Comparison of ENCODE assay signal across 20 mouse cellular contexts in the genomic region with DNA sequence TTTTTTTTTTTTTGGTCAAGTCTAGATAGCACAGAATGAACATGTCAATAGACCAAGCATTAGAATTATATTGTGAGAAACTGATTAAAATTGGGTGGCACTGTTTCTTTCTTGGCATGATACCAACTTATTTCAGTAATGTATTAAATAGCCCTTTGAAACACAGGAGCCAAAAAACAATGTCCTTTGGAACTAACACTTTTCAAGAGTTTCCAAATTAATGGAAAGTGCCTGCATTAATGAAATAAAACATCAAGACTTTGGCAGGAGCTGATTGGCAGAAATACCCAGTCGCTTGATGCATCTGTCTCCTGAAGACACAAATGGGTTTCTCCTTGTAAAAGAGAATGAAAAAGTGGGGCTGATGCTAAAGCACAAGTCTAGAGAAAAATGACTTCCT.
DNase-seq lines count a peak whose midpoint lies in the region; ATAC-seq and TF ChIP-seq lines count a peak whose summit lies in the region.
"Had no signal": no experiment of that assay in that cellular context is flagged by ENCODE, and none has a peak within 500 bp of the region (broad histone marks: within the 10 kb centered on the region; RNA-seq: fewer than 3 reads in every experiment).

No protein-coding gene starts in this region.

- H3K9me3 ChIP-seq in forebrain, embryonic 14.5 days (replicated peaks; ENCODE audit: control insufficient read depth, low read length) = no peaks in the 10 kb centered on the region
- H3K9me3 ChIP-seq in forebrain, embryonic 15.5 days = no peaks in the 10 kb centered on the region
- H3K9me3 ChIP-seq in limb, embryonic 10.5 days (replicated peaks) = no peaks in the 10 kb centered on the region

- no peak for TF ChIP-seq CTCF in brain, embryonic 14.5 days (IDR thresholded peaks at IDR 0.05; ENCODE audit: borderline replicate concordance, extremely low read depth, insufficient read depth, insufficient read length)

- no peak overlapping the region for H3K4me2 ChIP-seq in forebrain, embryonic 14.5 days (ENCODE audit: low read length)
- no peak overlapping the region for H3K4me2 ChIP-seq in forebrain, embryonic 15.5 days (replicated peaks)

- TF ChIP-seq POLR2A in brain, embryonic 14.5 days (IDR thresholded peaks at IDR 0.05; ENCODE audit: borderline replicate concordance, extremely low read depth, insufficient read depth, insufficient read length, poor library complexity, severe bottlenecking) = no peak

- 35% methylated on average over 1 of the region's 1 CpGs for WGBS in forebrain, embryonic 14.5 days
- 30% methylated on average over 1 of the region's 1 CpGs for WGBS in forebrain, embryonic 15.5 days
- WGBS in limb, embryonic 10.5 days = 91% methylated on average over 1 of the region's 1 CpGs

- H3K4me3 ChIP-seq in forebrain, embryonic 14.5 days (ENCODE audit: low read depth, low read length) = no peak overlapping the region
- no peak overlapping the region for H3K4me3 ChIP-seq in forebrain, embryonic 15.5 days
- H3K4me3 ChIP-seq in limb, embryonic 10.5 days = no peak overlapping the region

- DNase-seq in forebrain, embryonic 14.5 days (ENCODE audit: low spot score) = peak; percentile 66
- DNase-seq in brain, embryonic 14.5 days (ENCODE audit: low read depth) = peak; percentile 69
- no peak for DNase-seq in limb, embryonic 10.5 days (ENCODE audit: low spot score)
- DNase-seq: adrenal gland, adult 2 months; adrenal gland, adult 8-10 months; adrenal gland, postnatal 10 days; adrenal gland, postnatal 14 days; adrenal gland, postnatal 25 days; adrenal gland, postnatal 36 days; B cell, adult 2 months; cerebellum, adult 11 months; cerebellum, adult 11-12 months; cerebellum, adult 18-20 months; cerebellum, adult 2 months had no signal

- H3K27me3 ChIP-seq in forebrain, embryonic 14.5 days (replicated peaks; ENCODE audit: control insufficient read depth, insufficient read depth, low read length) = no peaks in the 10 kb centered on the region
- no peaks in the 10 kb centered on the region for H3K27me3 ChIP-seq in forebrain, embryonic 15.5 days
- no peaks in the 10 kb centered on the region for H3K27me3 ChIP-seq in limb, embryonic 10.5 days (ENCODE audit: low read depth, poor library complexity, severe bottlenecking)
- H3K27me3 ChIP-seq: CH12.LX, Patski had no signal

- no peak overlapping the region for H3K27ac ChIP-seq in forebrain, embryonic 14.5 days (ENCODE audit: low read depth, low read length)
- no peak overlapping the region for H3K27ac ChIP-seq in forebrain, embryonic 15.5 days (replicated peaks)
- H3K27ac ChIP-seq in limb, embryonic 10.5 days = no peak overlapping the region

- no peaks in the 10 kb centered on the region for H3K4me1 ChIP-seq in forebrain, embryonic 14.5 days (ENCODE audit: control insufficient read depth, insufficient read depth, low read length)
- H3K4me1 ChIP-seq in forebrain, embryonic 15.5 days = peaks cover 5% of the 10 kb centered on the region; the same call in 1 of the 2 replicates
- no peaks in the 10 kb centered on the region for H3K4me1 ChIP-seq in limb, embryonic 10.5 days

- H3K36me3 ChIP-seq in forebrain, embryonic 14.5 days (ENCODE audit: control insufficient read depth, insufficient read depth, low read length) = no peaks in the 10 kb centered on the region
- H3K36me3 ChIP-seq in forebrain, embryonic 15.5 days = no peaks in the 10 kb centered on the region
- no peaks in the 10 kb centered on the region for H3K36me3 ChIP-seq in limb, embryonic 10.5 days
- H3K36me3 ChIP-seq: G1E had no signal

- 0 out of 2 replicates have a peak, but pooled peaks have one; percentile 26 for ATAC-seq in forebrain, embryonic 14.5 days
- ATAC-seq in forebrain, embryonic 15.5 days (replicated peaks) = no peak
- ATAC-seq: activated CD4-positive, CD25-positive, alpha-beta regulatory T cell, adult 4 months; CD4-positive, CD25-positive, alpha-beta regulatory T cell, adult 4 months; Patski had no signal

- H3K9ac ChIP-seq in forebrain, embryonic 14.5 days (ENCODE audit: low read length) = no peak overlapping the region
- H3K9ac ChIP-seq in forebrain, embryonic 15.5 days (replicated peaks) = no peak overlapping the region
